Mouse (Mus musculus): ENCODE measurements around the gene AW146154. TPM values are rescaled to one million over a fixed set of nuclear protein-coding genes. Genes with fewer than 3 reads are reported as not detected.

The AW146154 gene
- 26.5 TPM for polyA plus RNA-seq (2014; fragmentation: Illumina TruSeq; extraction: RNeasy Lipid Tissue Mini Kit (QIAGEN cat#74804); ENCODE audit: low replicate concordance)

DNA sequence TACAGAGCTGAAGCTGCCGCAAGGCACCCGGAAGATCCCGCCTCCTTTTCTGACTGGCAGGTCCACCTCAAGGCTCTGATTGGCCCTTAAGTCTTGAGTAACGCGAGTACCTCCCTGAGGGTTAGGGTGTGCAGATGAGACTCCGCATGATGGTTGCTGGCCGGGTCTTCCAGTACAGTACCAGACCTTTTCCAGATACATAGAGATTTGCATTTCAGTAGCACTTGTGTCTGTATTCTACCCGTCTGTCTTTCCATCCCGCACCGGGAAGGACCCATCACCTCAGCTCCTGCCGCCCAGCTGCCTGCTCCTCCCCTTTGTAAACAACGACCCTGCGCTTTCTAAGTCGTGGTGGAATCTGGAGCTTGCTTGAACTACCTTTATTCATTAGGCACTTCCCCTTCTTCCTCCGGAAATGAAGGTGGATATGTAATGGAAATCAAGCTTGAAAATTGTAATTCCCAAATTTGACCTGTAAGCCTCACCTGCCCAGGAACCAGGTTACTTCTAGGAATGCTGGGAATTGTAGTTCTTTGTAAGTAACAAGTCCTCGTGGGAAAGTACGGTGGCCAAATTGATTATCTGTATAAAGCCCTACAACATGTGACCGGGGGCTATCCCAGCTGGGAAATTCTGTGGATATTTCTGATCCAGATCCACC, at the start of gene AW146154, which contains the start of gene Gm20449:
Gene AW146154, minus strand, starts transcription at position 502 of the 661 bp plus-strand sequence.
Gene Gm20449, minus strand, starts transcription at position 29 of the 661 bp plus-strand sequence.

DNA sequence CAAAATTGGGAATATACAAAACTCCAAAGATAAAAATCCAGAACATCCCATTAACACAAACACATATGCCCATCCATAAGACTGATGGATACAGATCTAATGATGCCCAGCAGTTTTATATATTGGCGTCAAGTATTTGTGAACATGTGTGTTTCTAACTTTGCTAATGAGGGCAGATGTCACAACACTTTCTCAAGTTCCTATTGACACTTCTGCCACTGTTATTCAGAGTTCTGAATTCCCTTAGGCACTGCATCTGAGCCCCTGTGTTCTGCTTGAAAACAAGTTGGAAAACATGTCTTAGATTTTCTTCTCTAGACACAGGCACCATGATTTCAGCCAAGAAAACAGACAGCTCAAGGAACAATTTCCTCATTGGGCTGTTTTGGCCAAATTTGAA, 51.1 kb downstream of the AW146154 start, which contains the start of gene Vmn2r57:
Gene Vmn2r57, minus strand, starts transcription at position 101 of the 400 bp plus-strand sequence.

Other genes with a start within 250 kb of the AW146154 start
- 52.3 TPM for gene AI987944, start 106.5 kb downstream of the AW146154 start, polyA plus RNA-seq (2014; fragmentation: Illumina TruSeq; extraction: RNeasy Lipid Tissue Mini Kit (QIAGEN cat#74804); ENCODE audit: low replicate concordance)
- gene Vmn2r57, start 51.2 kb downstream of the AW146154 start, polyA plus RNA-seq (2014; fragmentation: Illumina TruSeq; extraction: RNeasy Lipid Tissue Mini Kit (QIAGEN cat#74804); ENCODE audit: low replicate concordance), result 0.48 TPM
- gene Gm20449, start 473 bp downstream of the AW146154 start, polyA plus RNA-seq (2014; fragmentation: Illumina TruSeq; extraction: RNeasy Lipid Tissue Mini Kit (QIAGEN cat#74804); ENCODE audit: low replicate concordance), result 0.19 TPM
- not detected for gene Gm6871, start 73.8 kb upstream of the AW146154 start, polyA plus RNA-seq (2014; fragmentation: Illumina TruSeq; extraction: RNeasy Lipid Tissue Mini Kit (QIAGEN cat#74804); ENCODE audit: low replicate concordance)
- gene 2610021A01Rik, start 99.3 kb upstream of the AW146154 start, polyA plus RNA-seq (2014; fragmentation: Illumina TruSeq; extraction: RNeasy Lipid Tissue Mini Kit (QIAGEN cat#74804); ENCODE audit: low replicate concordance), result 55.9 TPM
- gene Zfp788, start 133.3 kb upstream of the AW146154 start, polyA plus RNA-seq (2014; fragmentation: Illumina TruSeq; extraction: RNeasy Lipid Tissue Mini Kit (QIAGEN cat#74804); ENCODE audit: low replicate concordance), result 39.0 TPM

Measured in small intestine, adult 10 weeks (tissue).